Mouse (Mus musculus): ENCODE results near the gene Tesmin. TPM values are rescaled to one million over a fixed set of nuclear protein-coding genes. Genes with fewer than 3 reads are reported as not detected.

Tesmin gene
- polyA plus RNA-seq, 1 experiment from 2014 or later = 0.39 TPM

- H3K9ac ChIP-seq = no peak overlapping the region
- H3K4me3 ChIP-seq (replicated peaks) = no peak overlapping the region
- no peak overlapping the region for H3K4me2 ChIP-seq
- WGBS = 26% methylated on average over 6 of the region's 6 CpGs
- no peaks in the 10 kb centered on the region for H3K9me3 ChIP-seq
- H3K36me3 ChIP-seq = peaks cover 10% of the 10 kb centered on the region; the same call in 1 of the 2 replicates
- H3K4me1 ChIP-seq = 0 out of 2 replicates have a peak, but pooled peaks cover 6% of the 10 kb centered on the region
- H3K27me3 ChIP-seq (replicated peaks) = no peaks in the 10 kb centered on the region
- H3K27ac ChIP-seq = no peak overlapping the region
- ATAC-seq (ENCODE audit: insufficient read depth, low FRiP score, low read depth) = peak; percentile 65
Measured at GRCm38 (mm10) chr19:3451170-3451569, 62.5 kb downstream of the Tesmin start.

- Histone ChIP-seq H3K27ac (no peak overlapping the region), H3K9me3 (no peaks in the 10 kb centered on the region), H3K36me3 (peaks cover 12% of the 10 kb centered on the region), H3K9ac (no peak overlapping the region), H3K4me2 (no peak overlapping the region), H3K4me1 (0 out of 2 replicates have a peak, but pooled peaks cover 6% of the 10 kb centered on the region), H3K4me3 (replicated peaks) (no peak overlapping the region), H3K27me3 (replicated peaks) (no peaks in the 10 kb centered on the region)
- WGBS = 48% methylated on average over 6 of the region's 6 CpGs
- ATAC-seq (ENCODE audit: insufficient read depth, low FRiP score, low read depth) = no peak
Measured at GRCm38 (mm10) chr19:3451649-3452048, 63.0 kb downstream of the Tesmin start.

Other genes with a start within 250 kb of the Tesmin start
- 124 and 126 TPM in 2 replicates for gene Mrpl21, start 106.0 kb upstream of the Tesmin start, polyA plus RNA-seq (2015; fragmentation: Nextera tagmentation; extraction: Ambion mirVana)
- gene Ighmbp2, start 105.8 kb upstream of the Tesmin start, polyA plus RNA-seq (2015; fragmentation: Nextera tagmentation; extraction: Ambion mirVana) = 8.3 and 10.0 TPM in 2 replicates
- gene Cpt1a, start 66.5 kb upstream of the Tesmin start, polyA plus RNA-seq (2015; fragmentation: Nextera tagmentation; extraction: Ambion mirVana) = 20.8 and 26.1 TPM in 2 replicates
- 11.7 and 13.2 TPM in 2 replicates for gene Gal, start 25.7 kb downstream of the Tesmin start, polyA plus RNA-seq (2015; fragmentation: Nextera tagmentation; extraction: Ambion mirVana)
- gene Ppp6r3, start 186.9 kb downstream of the Tesmin start, polyA plus RNA-seq (2015; fragmentation: Nextera tagmentation; extraction: Ambion mirVana) = 46.1 and 50.6 TPM in 2 replicates

Data from stomach, embryonic 15.5 days (tissue).